Mouse (Mus musculus) intestine, embryonic 16.5 days (tissue): ENCODE data around the gene Gga1. TPM values are rescaled to one million over a fixed set of nuclear protein-coding genes. Genes with fewer than 3 reads are reported as not detected.

Source experiments
- ATAC-seq: fragments of 200-750 bp; cut with Nextera tagmentation; 2 replicates; pipeline ENCODE4 v1.8.0; 2017; ENCODE audit warnings: moderate TSS enrichment, moderate library complexity
- H3K27ac ChIP-seq: fragments of 300-500 bp; sonication (generic); 2 replicates; pipeline ENCODE4 v1.5.1; 2014; ENCODE audit warnings: mild to moderate bottlenecking, low read length
- H3K27me3 ChIP-seq: fragments of 300-500 bp; sonication (generic); replicated peaks from 2 replicates; pipeline ENCODE4 v1.6.1; 2014; ENCODE audit warnings: low read length, control low read depth, mixed read lengths; ENCODE audit not compliant: control insufficient read depth, insufficient read depth
- H3K36me3 ChIP-seq: fragments of 300-500 bp; sonication (generic); 2 replicates; pipeline ENCODE4 v1.6.1; 2014; ENCODE audit warnings: low read length, control low read depth; ENCODE audit not compliant: control insufficient read depth, insufficient read depth
- H3K4me1 ChIP-seq: fragments of 300-500 bp; sonication (generic); 2 replicates; pipeline ENCODE4 v1.6.1; 2014; ENCODE audit warnings: low read length, control low read depth, mixed read lengths; ENCODE audit not compliant: control insufficient read depth, insufficient read depth
- H3K4me2 ChIP-seq: fragments of 300-500 bp; sonication (generic); 2 replicates; pipeline ENCODE4 v1.6.1; 2014; ENCODE audit warnings: low read depth, low read length, control low read depth
- H3K4me3 ChIP-seq: fragments of 300-500 bp; sonication (generic); 2 replicates; pipeline ENCODE4 v1.5.1; 2014; ENCODE audit warnings: mild to moderate bottlenecking, low read length
- H3K9ac ChIP-seq: fragments of 300-500 bp; sonication (generic); 2 replicates; pipeline ENCODE4 v1.6.1; 2014; ENCODE audit warnings: low read depth, low read length
- H3K9me3 ChIP-seq: fragments of 300-500 bp; sonication (generic); 2 replicates; pipeline ENCODE4 v1.6.1; 2016; ENCODE audit warnings: low read length, control low read depth; ENCODE audit not compliant: control insufficient read depth
- WGBS: fragments of 180-500 bp; shearing (Covaris S2); extraction: QIAGEN DNeasy Blood & Tissue Kit; methylation state at CpG from one replicate; pipeline ENCODE4 v1.1.7; 2014; 5-methylcytosine and 5-hydroxymethylcytosine counted together
- polyA plus RNA-seq: library from polyadenylated mRNA; unstranded; fragments of >200 nt; fragmentation: Nextera tagmentation; extraction: Ambion mirVana; gene quantifications from 2 replicates; pipeline ENCODE4 v1.2.1, GENCODE M21; 2015

Gga1 gene
- polyA plus RNA-seq, 1 experiment from 2014 or later, result 56.3 TPM

GRCm38 (mm10) chr15:78851505-78852153 lies 25.4 kb upstream of the Gga1 start:
- peak overlapping the region; percentile 42 for H3K4me2 ChIP-seq
- peak; percentile 56 for ATAC-seq
- peaks cover 34% of the 10 kb centered on the region for H3K4me1 ChIP-seq
- H3K27me3 ChIP-seq, result no peaks in the 10 kb centered on the region
- H3K9me3 ChIP-seq, result no peaks in the 10 kb centered on the region
- H3K27ac ChIP-seq, result peak overlapping the region; percentile 92
- no peak overlapping the region for H3K4me3 ChIP-seq
- H3K36me3 ChIP-seq, result peaks cover 5% of the 10 kb centered on the region; the same call in 1 of the 2 replicates
- 8% methylated on average over 13 of the region's 13 CpGs for WGBS
- peak overlapping the region; percentile 51; the same call in 1 of the 2 replicates for H3K9ac ChIP-seq

GRCm38 (mm10) chr15:78855303-78855965 lies 21.6 kb upstream of the Gga1 start, which contains the start of gene Lgals2:
TSS of gene Lgals2 (minus strand) at chr15:78855529.
- peaks cover 42% of the 10 kb centered on the region for H3K4me1 ChIP-seq
- H3K9me3 ChIP-seq, result no peaks in the 10 kb centered on the region
- H3K27me3 ChIP-seq, result no peaks in the 10 kb centered on the region
- H3K9ac ChIP-seq, result peak within 1 kb of the TSS; percentile 60
- H3K4me3 ChIP-seq, result peak within 1 kb of the TSS; percentile 48
- H3K4me2 ChIP-seq, result peak within 1 kb of the TSS; percentile 53
- 42% methylated on average over 8 of the region's 8 CpGs for WGBS
- H3K36me3 ChIP-seq, result no peaks in the 10 kb centered on the region
- H3K27ac ChIP-seq, result peak within 1 kb of the TSS; percentile 80
- peak; percentile 49 for ATAC-seq

DNA sequence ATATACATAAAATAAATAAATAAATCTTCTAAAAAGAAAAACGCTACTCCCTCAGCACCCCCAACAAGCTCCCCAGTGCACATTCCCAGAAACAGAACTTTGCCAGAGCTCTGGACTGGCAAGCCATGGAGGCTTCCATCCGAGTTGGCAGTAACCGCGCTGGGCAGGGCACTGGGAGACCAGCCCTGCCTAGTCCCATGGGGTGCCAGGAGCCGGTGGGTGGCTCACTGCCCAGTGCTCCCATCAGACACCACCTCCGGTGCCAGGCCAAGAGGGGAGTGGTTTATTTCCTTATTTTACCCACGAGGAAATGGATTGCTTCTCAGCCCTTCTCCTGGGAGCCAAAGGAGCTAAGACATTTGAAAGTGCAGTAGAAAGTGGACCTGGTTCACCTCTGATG lies 20.0 kb upstream of the Gga1 start:
- Histone ChIP-seq H3K9ac (no peak overlapping the region), H3K27me3 (no peaks in the 10 kb centered on the region), H3K4me3 (no peak overlapping the region), H3K36me3 (no peaks in the 10 kb centered on the region), H3K27ac (peak overlapping the region; percentile 7; the same call in 1 of the 2 replicates), H3K9me3 (no peaks in the 10 kb centered on the region), H3K4me1 (peaks cover 27% of the 10 kb centered on the region), H3K4me2 (no peak overlapping the region)
- WGBS, result 72% methylated on average over 7 of the region's 7 CpGs
- ATAC-seq, result no peak

DNA sequence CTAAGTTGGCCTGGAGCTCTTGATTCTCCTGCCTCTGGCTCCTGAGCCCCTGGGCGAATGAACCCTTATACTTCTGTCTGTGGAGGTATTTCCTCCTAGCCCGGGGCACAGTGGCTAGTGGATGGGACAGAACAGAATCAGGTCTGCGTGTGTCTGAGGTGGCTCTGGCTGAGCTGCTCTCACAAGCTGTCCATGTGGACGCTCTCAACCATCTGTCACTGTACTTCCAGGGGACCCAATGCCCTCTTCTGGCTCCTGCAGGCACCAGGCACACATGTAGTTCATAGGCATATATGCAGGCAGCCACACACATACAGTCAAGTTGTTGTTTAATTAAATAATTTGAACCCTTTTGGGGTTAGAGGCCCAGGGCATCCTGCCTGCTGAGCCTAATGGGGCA lies 17.7 kb upstream of the Gga1 start:
- peak; percentile 9; the same call in 1 of the 2 replicates for ATAC-seq
- H3K27me3 ChIP-seq, result no peaks in the 10 kb centered on the region
- no peak overlapping the region for H3K4me3 ChIP-seq
- peaks cover 37% of the 10 kb centered on the region for H3K4me1 ChIP-seq
- H3K4me2 ChIP-seq, result peak overlapping the region; percentile 9; the same call in 1 of the 2 replicates
- H3K9ac ChIP-seq, result peak overlapping the region; percentile 37; the same call in 1 of the 2 replicates
- WGBS, result 61% methylated on average over 4 of the region's 4 CpGs
- peak overlapping the region; percentile 86 for H3K27ac ChIP-seq
- H3K36me3 ChIP-seq, result no peaks in the 10 kb centered on the region
- H3K9me3 ChIP-seq, result no peaks in the 10 kb centered on the region

DNA sequence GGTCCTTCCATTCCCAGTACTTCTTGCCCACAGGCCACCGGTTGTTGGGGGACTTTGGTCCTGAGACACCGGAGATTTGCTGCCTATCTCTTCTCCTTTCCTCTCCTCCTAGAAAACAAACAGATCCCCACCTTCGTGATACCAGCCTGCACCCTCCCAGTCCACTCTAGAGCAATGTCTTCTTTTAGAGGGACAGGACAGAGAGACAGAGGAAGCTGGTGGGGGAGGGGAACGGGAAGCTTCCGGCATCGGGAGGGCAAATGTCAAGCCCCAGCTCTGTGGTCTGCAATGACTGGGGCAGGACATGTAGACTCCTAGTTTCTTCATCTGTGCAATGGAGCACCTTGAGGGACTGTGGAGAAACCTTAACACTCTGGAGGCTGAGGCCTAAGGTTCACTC lies 17.3 kb upstream of the Gga1 start:
- 50% methylated on average over 6 of the region's 6 CpGs for WGBS
- H3K4me3 ChIP-seq, result no peak overlapping the region
- peaks cover 37% of the 10 kb centered on the region for H3K4me1 ChIP-seq
- 0 out of 2 replicates have a peak overlapping the region, but pooled peaks have one; percentile 37 for H3K9ac ChIP-seq
- no peaks in the 10 kb centered on the region for H3K27me3 ChIP-seq
- no peak overlapping the region; the same call in 1 of the 2 replicates for H3K4me2 ChIP-seq
- no peaks in the 10 kb centered on the region for H3K9me3 ChIP-seq
- peak overlapping the region; percentile 86 for H3K27ac ChIP-seq
- ATAC-seq, result peak; percentile 47
- H3K36me3 ChIP-seq, result no peaks in the 10 kb centered on the region

DNA sequence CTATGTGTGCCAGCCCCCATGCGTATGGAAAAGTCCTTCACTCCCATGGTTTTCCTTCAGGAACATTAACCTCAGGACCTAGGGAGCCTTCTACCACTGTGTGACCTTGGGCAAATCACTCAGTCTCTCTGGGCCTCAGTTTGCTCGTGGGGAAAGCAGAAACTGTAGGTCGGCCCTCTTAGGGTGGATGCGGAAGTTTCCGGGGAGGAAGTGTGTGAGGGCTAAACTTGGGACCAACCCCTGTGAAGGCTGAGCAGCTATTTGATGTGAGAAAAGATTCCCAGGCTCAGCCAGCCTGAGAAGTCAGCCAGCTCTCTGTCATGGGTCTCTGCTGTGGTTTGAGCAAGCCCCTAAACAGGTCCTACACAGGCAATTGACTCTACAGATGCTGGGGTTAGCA lies 14.7 kb upstream of the Gga1 start:
- 78% methylated on average over 5 of the region's 5 CpGs for WGBS
- no peak overlapping the region for H3K27ac ChIP-seq
- H3K9ac ChIP-seq, result no peak overlapping the region
- no peaks in the 10 kb centered on the region for H3K36me3 ChIP-seq
- ATAC-seq, result no peak
- no peak overlapping the region for H3K4me2 ChIP-seq
- peaks cover 27% of the 10 kb centered on the region for H3K4me1 ChIP-seq
- H3K9me3 ChIP-seq, result no peaks in the 10 kb centered on the region
- H3K4me3 ChIP-seq, result no peak overlapping the region
- no peaks in the 10 kb centered on the region for H3K27me3 ChIP-seq

DNA sequence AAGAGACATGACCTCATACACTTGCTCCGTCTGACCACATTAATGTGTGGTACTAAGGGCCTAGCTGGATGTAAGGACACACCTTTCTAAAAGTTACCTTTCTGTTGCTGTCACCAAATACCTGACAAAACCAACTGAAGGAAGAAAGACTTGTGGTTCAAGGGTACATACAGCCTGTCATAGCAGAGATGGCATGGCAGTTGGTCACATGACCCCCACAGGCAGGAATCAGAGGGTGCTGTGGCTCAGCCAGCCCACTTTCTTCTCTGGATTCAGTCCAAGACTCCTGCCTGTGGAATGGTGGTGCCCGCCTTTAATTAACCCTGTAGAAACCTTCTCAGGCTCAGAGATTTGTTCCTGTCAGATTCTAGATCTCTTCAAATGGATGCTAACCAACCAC lies 13.8 kb upstream of the Gga1 start:
- Histone ChIP-seq H3K4me1 (peaks cover 29% of the 10 kb centered on the region), H3K9me3 (no peaks in the 10 kb centered on the region), H3K27ac (no peak overlapping the region), H3K9ac (no peak overlapping the region), H3K4me2 (no peak overlapping the region), H3K27me3 (no peaks in the 10 kb centered on the region), H3K36me3 (no peaks in the 10 kb centered on the region), H3K4me3 (no peak overlapping the region)
- no peak for ATAC-seq
- WGBS, result 74% methylated on average over 2 of the region's 2 CpGs

DNA sequence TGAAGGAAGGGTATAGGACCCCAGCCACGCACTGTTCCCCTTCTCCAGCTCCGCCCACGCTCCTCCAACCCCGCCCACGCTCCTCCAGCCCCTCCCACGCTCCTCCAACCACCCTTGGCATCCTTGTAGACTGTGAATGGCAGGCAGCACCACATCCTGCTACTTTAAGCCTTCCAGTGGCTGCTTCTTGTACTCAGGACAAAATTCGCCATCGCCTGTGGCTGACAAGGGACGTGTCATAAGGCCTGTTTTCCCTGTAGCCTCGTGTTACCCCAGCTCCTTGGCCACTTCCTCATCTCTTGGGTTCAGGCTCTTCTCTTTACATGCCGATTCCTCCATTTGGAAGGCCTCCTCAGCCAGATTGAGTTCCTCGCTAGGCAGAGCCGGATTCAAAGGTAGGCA lies 13.1 kb upstream of the Gga1 start:
- no peak for ATAC-seq
- H3K4me1 ChIP-seq, result peaks cover 33% of the 10 kb centered on the region
- H3K27me3 ChIP-seq, result no peaks in the 10 kb centered on the region
- no peaks in the 10 kb centered on the region for H3K9me3 ChIP-seq
- peak overlapping the region; percentile 37 for H3K9ac ChIP-seq
- no peak overlapping the region for H3K4me2 ChIP-seq
- WGBS, result 53% methylated on average over 13 of the region's 13 CpGs
- H3K27ac ChIP-seq, result no peak overlapping the region
- H3K36me3 ChIP-seq, result no peaks in the 10 kb centered on the region
- no peak overlapping the region for H3K4me3 ChIP-seq

- Histone ChIP-seq H3K4me3 (no peak overlapping the region), H3K4me1 (peaks cover 31% of the 10 kb centered on the region), H3K36me3 (no peaks in the 10 kb centered on the region), H3K4me2 (no peak overlapping the region), H3K9ac (0 out of 2 replicates have a peak overlapping the region, but pooled peaks have one; percentile 2), H3K27me3 (no peaks in the 10 kb centered on the region), H3K9me3 (no peaks in the 10 kb centered on the region), H3K27ac (peak overlapping the region; percentile 85)
- ATAC-seq, result peak; percentile 72
- 12% methylated on average over 9 of the region's 9 CpGs for WGBS
These were observed 8.6 kb upstream of the Gga1 start for GRCm38 (mm10) chr15:78868398-78868797.
